Mouse (Mus musculus): ENCODE measurements around the gene Gap43. TPM values are rescaled to one million over a fixed set of nuclear protein-coding genes. Genes with fewer than 3 reads are reported as not detected.
"Not testable (repeated sequence)": the region's sequence is repeated elsewhere in the genome, so short reads cannot be mapped to it uniquely, and the experiment has no call there.

Gap43 gene
- polyA plus RNA-seq, 1 experiment: 0.10 TPM

DNA sequence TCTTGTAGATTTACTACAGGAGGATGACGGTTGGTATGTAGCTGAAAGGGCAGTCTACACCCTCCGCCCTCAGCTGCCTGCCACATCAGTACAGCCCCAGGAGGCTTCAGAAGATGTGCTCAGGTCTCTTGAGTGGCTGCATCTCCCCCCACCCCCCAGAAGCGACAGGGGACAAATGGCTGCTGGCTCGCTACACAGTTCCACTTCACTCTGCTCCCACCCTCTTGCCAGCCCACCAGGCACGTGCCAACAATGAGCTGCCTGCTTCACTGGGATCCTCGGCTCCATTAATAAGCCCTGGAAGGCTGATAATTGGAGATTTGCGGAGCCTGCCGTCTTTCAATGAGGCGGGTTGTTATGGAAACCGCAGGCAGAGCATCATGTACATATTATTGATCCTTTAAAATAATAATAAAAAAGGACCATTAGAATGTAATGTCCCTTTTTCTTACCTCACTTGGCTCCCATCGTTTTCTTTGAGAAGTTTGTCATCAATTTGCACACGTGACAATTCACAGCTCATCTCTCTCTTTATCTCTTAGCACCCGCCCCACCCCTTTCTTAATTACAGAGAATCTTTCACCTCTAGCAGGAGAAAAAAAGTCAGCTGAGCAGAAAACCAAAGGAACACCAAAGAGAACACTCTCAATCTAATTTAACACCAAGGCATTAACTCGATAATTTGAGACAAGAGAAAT is 64.8 kb downstream of the Gap43 start:
- TF ChIP-seq GATA1 (IDR thresholded peaks at IDR 0.05; ENCODE audit: borderline replicate concordance, low read length) (no peak), FLI1 (IDR thresholded peaks at IDR 0.05; ENCODE audit: low read length) (no peak)
- Histone ChIP-seq H3K4me1 (no peaks in the 10 kb centered on the region), H3K4me3 (replicated peaks) (no peak overlapping the region), H3K27me3 (replicated peaks) (no peaks in the 10 kb centered on the region), H3K9me3 (no peaks in the 10 kb centered on the region), H3K36me3 (replicated peaks; ENCODE audit: low read length) (no peaks in the 10 kb centered on the region)

DNA sequence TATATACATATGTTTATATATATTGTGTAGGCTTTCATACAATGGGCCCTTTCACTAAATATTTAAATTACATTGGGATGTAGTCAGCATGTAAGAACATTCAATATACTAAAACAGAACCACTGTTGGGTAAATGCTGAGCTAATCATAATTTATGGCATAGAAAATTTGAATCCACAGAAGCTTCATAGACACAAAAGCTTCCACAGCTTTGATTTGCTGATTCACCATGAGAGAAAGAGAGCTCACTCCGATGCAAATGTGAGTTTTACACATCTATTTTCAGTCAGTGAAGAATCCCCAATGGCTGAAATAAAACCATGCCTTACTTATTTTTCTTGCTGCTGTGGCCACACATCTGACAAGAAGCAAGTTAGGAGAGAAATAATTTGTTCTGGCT is 69.2 kb downstream of the Gap43 start:
- TF ChIP-seq GATA1 (IDR thresholded peaks at IDR 0.05; ENCODE audit: borderline replicate concordance, low read length) (no peak), FLI1 (IDR thresholded peaks at IDR 0.05; ENCODE audit: low read length) (no peak)
- Histone ChIP-seq H3K9me3 (no peaks in the 10 kb centered on the region), H3K4me1 (no peaks in the 10 kb centered on the region), H3K36me3 (replicated peaks; ENCODE audit: low read length) (no peaks in the 10 kb centered on the region), H3K4me3 (replicated peaks) (no peak overlapping the region), H3K27me3 (replicated peaks) (no peaks in the 10 kb centered on the region)

DNA sequence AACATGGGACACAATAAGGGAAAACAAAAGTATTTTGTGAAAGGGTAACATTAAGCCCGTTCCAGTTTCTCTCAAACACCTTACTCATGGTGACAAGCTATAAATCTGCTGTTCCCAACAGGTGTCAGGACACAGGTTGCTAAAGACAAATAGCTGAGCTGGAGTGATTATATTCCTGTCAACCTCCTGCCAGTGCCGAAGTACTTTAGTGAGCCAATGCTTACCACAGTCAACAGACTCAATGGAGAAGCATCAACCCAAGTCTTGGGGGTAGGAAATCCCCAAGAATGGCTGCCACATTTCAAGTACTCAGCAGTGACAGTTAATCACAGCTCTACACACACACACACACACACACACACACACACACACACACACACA is 70.9 kb downstream of the Gap43 start:
- no peaks in the 10 kb centered on the region for H3K9me3 ChIP-seq
- no peak overlapping the region for H3K4me3 ChIP-seq (replicated peaks)
- no peak for TF ChIP-seq FLI1 (IDR thresholded peaks at IDR 0.05; ENCODE audit: low read length)
- no peak for TF ChIP-seq GATA1 (IDR thresholded peaks at IDR 0.05; ENCODE audit: borderline replicate concordance, low read length)
- H3K4me1 ChIP-seq: peaks cover 4% of the 10 kb centered on the region
- H3K27me3 ChIP-seq (replicated peaks): no peaks in the 10 kb centered on the region
- no peaks in the 10 kb centered on the region for H3K36me3 ChIP-seq (replicated peaks; ENCODE audit: low read length)

DNA sequence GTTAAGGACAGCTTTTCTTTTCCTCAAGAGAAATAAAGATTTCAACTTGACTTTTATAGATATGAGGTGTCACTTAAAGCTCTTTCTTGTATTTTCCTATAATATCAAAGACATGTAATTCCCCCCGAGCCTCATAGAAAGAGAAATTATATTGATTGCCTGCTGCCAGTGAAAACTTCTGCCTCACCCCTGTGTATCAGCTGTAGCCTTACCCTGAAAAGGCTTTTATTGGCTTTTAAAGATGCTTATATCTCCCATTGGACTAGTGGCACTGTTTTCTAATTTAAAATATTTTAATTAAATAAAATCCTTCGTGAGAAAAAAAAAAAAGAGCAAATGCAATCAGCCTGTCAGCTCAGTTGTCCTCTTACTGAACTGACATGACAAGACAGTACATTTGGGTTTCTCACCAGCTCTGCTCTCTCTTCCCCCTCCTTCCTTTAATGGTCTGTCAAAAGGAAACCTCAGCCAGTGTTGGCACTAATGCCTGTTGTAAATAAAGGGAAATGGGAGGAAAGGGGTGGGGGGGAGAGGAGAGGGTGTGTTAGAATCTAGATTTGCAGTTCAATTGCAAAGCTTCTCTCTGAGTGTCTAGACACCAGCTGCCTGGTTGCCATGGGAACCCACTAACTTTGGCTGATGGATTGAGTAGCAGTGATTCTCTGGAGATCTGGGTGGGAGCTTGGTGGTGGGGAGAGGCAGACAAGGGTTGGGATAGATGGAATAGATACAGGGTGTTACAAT is 71.4 kb downstream of the Gap43 start:
- no peaks in the 10 kb centered on the region for H3K9me3 ChIP-seq
- no peaks in the 10 kb centered on the region for H3K36me3 ChIP-seq (replicated peaks; ENCODE audit: low read length)
- H3K4me1 ChIP-seq: peaks cover 4% of the 10 kb centered on the region
- no peak for TF ChIP-seq GATA1 (IDR thresholded peaks at IDR 0.05; ENCODE audit: borderline replicate concordance, low read length)
- TF ChIP-seq FLI1 (IDR thresholded peaks at IDR 0.05; ENCODE audit: low read length): no peak
- no peak overlapping the region for H3K4me3 ChIP-seq (replicated peaks)
- no peaks in the 10 kb centered on the region for H3K27me3 ChIP-seq (replicated peaks)

DNA sequence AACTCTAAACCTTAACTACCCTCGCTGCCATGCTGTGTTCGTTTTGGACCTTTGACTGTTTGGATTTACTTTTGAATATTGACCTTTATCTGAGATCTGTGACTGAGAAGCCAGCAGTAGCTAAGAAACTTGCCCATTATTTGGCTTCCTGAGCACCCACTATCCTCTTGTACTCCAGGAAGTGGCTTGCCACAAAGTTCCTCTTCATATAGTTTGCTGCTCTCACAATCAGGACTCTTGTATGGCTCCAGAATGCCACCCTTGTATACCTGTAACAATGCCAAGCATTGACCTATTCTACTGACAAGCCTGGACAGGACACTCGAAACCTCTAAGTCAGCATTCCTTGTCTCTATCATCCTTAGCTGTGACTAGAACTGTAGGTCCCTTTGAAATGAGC is 75.3 kb downstream of the Gap43 start:
- H3K9me3 ChIP-seq: no peaks in the 10 kb centered on the region
- H3K4me3 ChIP-seq (replicated peaks): no peak overlapping the region
- H3K4me1 ChIP-seq: peaks cover 4% of the 10 kb centered on the region
- no peaks in the 10 kb centered on the region for H3K36me3 ChIP-seq (replicated peaks; ENCODE audit: low read length)
- no peaks in the 10 kb centered on the region for H3K27me3 ChIP-seq (replicated peaks)
- no peak for TF ChIP-seq FLI1 (IDR thresholded peaks at IDR 0.05; ENCODE audit: low read length)
- TF ChIP-seq GATA1 (IDR thresholded peaks at IDR 0.05; ENCODE audit: borderline replicate concordance, low read length): no peak

DNA sequence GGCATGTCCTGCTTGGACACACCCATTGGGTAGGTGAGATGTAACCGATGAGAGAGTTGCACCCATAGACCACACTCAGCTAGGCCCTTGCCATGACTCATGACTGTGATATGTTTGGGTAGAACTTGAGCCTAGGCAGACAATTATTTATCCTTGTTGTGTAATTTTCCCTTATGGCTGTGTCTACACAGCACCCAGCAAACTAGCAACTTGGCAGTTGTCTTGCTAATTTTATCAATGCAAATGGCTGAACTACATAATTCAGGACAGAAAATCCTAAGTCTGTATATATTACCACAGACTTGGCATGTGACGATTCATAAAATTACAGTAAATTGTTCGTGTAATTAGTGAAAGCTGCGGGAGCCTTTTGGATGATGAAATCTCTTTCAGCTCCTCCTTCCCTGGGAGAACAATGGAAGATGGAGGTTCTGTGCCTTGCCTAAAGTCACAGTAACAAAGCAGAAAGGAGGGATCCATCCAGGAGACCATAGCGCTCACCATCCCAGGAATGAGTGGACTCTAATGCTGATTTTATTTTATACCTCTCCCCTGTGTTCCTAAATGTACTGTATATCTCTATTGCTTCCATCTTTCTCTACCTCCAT is 77.4 kb downstream of the Gap43 start:
- Histone ChIP-seq H3K9me3 (no peaks in the 10 kb centered on the region), H3K36me3 (replicated peaks; ENCODE audit: low read length) (no peaks in the 10 kb centered on the region), H3K4me1 (peaks cover 4% of the 10 kb centered on the region), H3K27me3 (replicated peaks) (no peaks in the 10 kb centered on the region), H3K4me3 (replicated peaks) (no peak overlapping the region)
- TF ChIP-seq FLI1 (IDR thresholded peaks at IDR 0.05; ENCODE audit: low read length) (no peak), GATA1 (IDR thresholded peaks at IDR 0.05; ENCODE audit: borderline replicate concordance, low read length) (no peak)

DNA sequence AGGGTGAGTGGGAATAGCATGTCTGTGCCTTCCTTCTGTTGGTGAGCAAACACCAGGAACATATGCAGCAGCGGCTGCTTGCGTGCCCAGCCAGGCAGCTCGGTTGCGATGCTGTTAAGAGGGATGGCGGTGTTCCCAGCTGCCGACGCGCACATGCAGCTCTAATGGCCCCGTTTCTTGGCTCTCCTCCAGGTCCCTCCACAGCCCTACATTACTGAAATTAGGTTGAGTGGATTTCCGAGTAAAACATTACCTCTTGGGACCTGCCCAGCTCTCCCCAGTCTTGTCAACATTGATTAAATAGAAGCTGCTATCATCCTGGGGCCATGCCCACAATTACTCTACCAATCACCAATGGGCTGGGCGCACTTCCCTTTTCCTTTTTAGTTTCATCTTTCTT is 84.8 kb downstream of the Gap43 start:
- Histone ChIP-seq H3K9me3 (peaks cover 6% of the 10 kb centered on the region), H3K27me3 (replicated peaks) (no peaks in the 10 kb centered on the region), H3K4me1 (no peaks in the 10 kb centered on the region), H3K36me3 (replicated peaks; ENCODE audit: low read length) (no peaks in the 10 kb centered on the region), H3K4me3 (replicated peaks) (no peak overlapping the region)
- TF ChIP-seq GATA1 (IDR thresholded peaks at IDR 0.05; ENCODE audit: borderline replicate concordance, low read length): no peak
- no peak for TF ChIP-seq FLI1 (IDR thresholded peaks at IDR 0.05; ENCODE audit: low read length)

DNA sequence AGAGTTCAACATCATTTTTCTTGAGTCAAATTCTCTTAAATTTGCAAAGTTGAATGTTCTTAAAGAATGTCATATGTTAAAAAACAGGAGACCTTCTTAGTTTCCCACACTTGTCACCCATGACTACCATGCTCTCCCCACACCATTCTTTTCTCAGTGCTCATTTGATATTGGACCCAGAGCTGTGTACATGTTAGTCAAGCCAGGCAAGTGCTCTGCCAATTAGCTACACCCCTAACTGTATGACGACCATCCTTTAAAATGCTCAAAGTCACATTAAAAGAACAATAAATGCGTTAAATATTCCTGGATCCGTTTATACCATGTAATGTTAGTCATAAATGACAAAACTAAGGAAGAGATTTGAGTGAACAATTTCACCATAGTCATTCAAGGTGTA is 85.2 kb downstream of the Gap43 start:
- no peaks in the 10 kb centered on the region for H3K36me3 ChIP-seq (replicated peaks; ENCODE audit: low read length)
- no peaks in the 10 kb centered on the region for H3K27me3 ChIP-seq (replicated peaks)
- no peak for TF ChIP-seq GATA1 (IDR thresholded peaks at IDR 0.05; ENCODE audit: borderline replicate concordance, low read length)
- TF ChIP-seq FLI1 (IDR thresholded peaks at IDR 0.05; ENCODE audit: low read length): no peak
- no peaks in the 10 kb centered on the region for H3K4me1 ChIP-seq
- peaks cover 6% of the 10 kb centered on the region for H3K9me3 ChIP-seq
- H3K4me3 ChIP-seq (replicated peaks): no peak overlapping the region

DNA sequence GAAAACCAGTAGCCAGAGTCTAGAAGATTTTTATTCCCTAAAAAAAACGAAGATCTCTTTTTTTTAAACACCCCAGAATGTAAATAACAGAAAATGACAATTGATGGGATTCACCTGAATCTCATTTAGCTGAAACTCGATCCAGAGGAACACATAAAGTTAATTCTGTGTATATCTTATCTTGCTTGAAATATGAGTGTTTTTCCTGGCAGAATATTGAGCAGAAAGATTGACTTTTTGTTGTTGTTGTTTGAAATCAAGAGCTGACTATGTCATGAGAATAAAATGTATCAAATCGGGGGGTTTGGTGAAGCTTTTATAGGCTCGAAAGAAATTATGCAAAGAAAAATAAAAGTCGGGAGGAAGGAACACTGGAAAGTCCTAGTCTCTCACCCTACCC is 88.2 kb downstream of the Gap43 start:
- Histone ChIP-seq H3K9me3 (peaks cover 15% of the 10 kb centered on the region), H3K27me3 (replicated peaks) (no peaks in the 10 kb centered on the region), H3K4me1 (no peaks in the 10 kb centered on the region), H3K4me3 (replicated peaks) (no peak overlapping the region), H3K36me3 (replicated peaks; ENCODE audit: low read length) (no peaks in the 10 kb centered on the region)
- no peak for TF ChIP-seq FLI1 (IDR thresholded peaks at IDR 0.05; ENCODE audit: low read length)
- no peak for TF ChIP-seq GATA1 (IDR thresholded peaks at IDR 0.05; ENCODE audit: borderline replicate concordance, low read length)

DNA sequence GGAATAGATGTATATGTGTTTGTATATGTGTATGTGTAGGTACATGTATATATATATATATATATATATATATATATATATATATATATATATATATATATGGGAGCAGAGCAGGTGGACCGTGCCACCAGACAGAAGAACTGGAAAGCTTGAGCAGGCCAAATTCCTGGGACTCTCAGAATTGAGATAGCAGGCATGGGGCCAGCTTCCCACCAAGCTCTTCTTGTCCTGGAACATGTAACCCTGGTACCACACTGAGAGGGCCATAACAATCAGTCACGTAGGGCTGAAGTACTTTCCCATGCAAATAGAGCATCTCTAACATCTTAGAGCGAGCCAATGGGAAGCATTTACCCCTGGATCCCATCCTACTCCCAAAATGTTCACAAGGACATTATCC is 96.3 kb downstream of the Gap43 start:
- H3K9me3 ChIP-seq: peaks cover 12% of the 10 kb centered on the region
- not testable (repeated sequence) for H3K4me3 ChIP-seq (replicated peaks); H3K4me1 ChIP-seq; H3K36me3 ChIP-seq (replicated peaks; ENCODE audit: low read length); H3K27me3 ChIP-seq (replicated peaks)

Measured in megakaryocyte, embryonic 14.5 days (primary cell).